Mouse (Mus musculus): Measurements from ENCODE around the gene Lss. TPM values are rescaled to one million over a fixed set of nuclear protein-coding genes. Genes with fewer than 3 reads are reported as not detected.

Gene Lss
- total RNA-seq, 1 experiment from 2014 or later: 5.1 TPM

DNA sequence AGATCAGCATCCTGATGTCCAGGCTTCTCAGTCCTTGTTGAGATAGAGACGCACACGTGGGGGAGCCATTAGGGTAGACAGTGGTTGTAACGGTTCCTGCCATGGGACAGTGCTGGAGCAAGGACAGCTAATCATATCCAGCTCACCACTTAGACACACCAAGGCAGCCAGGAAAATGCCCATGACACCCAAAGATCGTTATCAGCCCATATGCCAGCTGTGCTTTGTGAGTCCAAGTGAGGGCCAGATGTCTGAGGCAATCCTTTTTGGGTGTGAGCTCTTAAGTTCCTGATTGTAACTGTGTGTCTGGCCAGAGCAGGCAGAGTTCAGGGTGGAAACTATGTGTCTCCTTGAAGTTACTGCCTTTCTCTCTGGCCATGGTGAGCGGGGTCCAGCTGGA, 22.7 kb downstream of the Lss start:
- 0 out of 2 replicates have a peak, but pooled peaks have one; percentile 15 for ATAC-seq (replicated peaks; ENCODE audit: low read depth, poor library complexity, severe bottlenecking)

DNA sequence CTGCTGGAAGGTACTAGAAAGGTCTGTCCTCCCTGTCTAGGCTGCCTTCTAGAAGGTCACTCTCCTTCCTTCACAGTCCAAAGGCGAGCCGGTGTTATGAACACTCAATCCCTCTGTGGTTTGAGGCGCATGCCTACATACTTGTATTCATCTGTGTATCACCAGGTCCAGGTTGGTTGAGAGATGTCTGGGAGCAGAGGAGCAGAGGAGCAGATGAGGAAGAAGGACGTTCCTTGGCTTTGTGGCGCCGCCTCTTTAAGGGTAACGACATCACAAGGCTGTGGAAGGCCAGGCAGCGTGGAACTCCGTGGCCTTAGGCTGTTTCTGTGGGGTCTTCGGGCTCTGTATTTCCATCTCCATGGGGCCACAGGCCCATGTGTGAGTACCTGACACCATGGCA, 30.6 kb downstream of the Lss start, which contains the start of gene Spatc1l:
Spatc1l (plus strand) TSS at position 301 of the 400 bp plus-strand sequence.
- ATAC-seq (replicated peaks; ENCODE audit: low read depth, poor library complexity, severe bottlenecking): no peak

DNA sequence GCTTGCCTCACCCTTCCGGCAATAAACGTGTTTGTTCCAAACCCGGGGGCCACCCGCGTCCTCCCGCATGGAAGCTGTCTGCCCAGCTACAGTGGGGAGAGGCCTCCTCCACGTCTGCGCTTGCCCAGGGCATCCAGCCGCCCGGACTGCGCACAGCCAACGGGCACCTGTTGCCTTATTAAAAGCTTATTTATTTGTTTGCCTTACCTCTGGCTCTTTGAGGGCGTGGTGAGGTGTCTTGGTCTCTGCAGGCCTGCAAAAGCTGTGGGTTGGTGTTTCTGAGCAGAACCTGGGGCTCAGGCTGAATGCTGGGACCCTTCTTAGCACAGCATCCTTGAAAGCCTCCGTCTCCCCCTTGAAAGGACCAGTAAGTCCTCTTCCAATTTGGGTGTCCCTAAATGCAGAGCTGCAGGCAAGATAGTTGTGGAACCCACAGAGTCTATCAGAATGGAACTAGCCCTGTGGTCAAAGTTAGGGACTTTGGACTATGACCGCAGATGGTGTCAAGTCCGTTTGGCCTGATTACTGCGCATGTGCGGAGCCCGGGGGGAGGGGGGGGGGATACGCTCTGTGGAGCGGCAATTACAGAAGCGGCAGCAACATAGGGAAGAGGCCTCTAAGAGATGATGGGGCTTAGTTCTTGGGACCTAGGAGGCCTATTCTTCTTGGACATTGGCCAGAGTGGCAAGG, 38.8 kb downstream of the Lss start:
- ATAC-seq (replicated peaks; ENCODE audit: low read depth, poor library complexity, severe bottlenecking): no peak

DNA sequence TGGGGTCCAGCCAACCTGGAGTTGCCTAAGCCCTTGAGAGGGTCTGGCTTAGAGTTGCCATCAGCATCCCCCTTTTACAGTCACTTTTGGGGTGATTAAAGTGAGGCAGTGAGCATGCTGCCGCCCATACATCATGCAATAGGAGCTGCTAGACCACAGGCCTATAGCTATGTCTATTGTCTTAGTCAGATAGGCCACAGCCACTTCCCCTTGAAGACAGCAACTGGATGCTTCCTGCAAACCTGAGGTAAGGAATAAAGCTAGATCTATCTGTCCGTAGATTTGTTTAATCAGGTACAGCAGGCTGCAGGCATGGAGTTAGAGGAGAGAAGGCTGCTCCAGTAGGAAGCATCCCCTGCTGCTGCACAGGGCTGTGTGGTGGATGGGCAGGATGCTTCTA, 39.7 kb downstream of the Lss start:
- ATAC-seq (replicated peaks; ENCODE audit: low read depth, poor library complexity, severe bottlenecking): peak; percentile 68

DNA sequence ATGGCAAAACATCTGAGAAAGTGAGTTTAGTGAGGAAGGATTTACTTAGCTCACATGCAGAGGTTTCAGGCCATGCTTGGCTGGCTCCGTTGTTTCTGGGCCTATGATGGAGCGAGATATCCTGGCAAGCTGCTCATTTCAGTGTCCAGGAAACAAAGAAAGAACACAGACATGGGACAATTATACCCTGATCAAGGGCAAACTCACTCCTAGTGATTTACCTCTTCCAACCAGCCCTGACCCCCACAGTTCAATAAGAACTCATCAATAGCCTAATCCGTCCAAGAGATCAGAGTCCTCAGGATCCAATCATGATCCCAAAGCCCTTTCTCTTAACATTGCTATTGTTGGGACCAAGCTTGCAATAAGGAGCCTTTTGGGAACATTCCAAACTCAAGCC, 40.8 kb downstream of the Lss start:
- no peak for ATAC-seq (replicated peaks; ENCODE audit: low read depth, poor library complexity, severe bottlenecking)

DNA sequence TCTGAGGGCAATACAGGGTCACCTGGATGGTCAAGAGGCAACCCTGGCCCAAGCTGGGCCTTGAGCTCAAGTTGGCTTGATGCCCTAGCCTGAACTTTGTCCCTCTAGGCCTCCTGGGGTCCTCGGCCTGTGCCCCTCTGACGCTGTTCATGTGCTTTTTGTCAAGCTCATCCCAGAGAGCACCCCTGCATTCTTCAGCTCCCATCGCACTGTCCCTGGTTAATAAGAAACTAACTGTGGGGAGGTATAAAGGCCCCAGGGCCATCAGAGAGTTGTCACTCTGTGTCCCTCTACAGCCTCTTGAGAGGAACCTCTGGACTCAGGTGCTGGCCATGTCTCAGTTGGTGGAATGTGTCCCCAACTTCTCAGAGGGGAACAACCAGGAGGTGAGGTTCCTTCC, 44.0 kb downstream of the Lss start, which contains the start of gene Ftcd:
Ftcd (plus strand) TSS at position 275 of the 400 bp plus-strand sequence.
- no peak for ATAC-seq (replicated peaks; ENCODE audit: low read depth, poor library complexity, severe bottlenecking)

DNA sequence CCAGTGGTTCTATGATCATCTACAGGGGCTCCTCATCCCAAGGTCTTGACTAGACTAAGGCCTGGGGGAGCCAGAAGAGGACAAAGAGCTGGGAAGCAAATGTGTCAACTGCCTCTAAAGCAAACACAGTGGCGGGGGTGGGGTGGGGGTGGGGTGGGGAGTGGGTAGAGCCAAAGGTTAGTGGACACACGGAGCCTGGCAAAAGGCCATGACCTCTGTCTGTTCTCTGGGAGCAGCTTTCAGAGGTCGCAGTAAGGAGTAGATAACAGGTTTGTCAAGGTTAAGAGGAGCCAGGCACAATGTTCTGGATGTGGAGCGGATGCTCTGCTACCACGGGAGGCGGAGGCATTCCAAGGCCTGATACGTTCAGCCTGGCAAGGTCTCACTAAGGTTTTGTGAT, 45.5 kb downstream of the Lss start:
- ATAC-seq (replicated peaks; ENCODE audit: low read depth, poor library complexity, severe bottlenecking): no peak

DNA sequence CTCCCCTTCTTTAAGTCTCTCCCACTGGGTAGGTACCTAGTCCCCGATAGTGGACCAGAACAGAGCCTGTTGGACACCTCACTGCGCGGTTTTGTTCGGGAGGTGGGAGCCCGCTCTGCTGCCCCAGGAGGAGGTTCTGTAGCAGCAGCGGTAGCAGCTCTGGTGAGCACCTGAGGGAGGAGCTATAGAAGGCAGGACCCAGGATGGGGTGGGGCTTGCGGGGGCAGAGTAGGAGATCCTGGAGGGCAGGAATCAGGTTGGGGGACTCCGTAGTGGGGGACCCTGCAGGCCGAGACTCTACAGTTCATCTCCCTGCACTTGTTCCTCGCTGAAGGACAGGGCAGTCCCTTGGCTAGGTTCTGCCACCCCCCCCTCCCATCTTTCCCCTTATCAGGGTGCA, 52.8 kb downstream of the Lss start:
- no peak for ATAC-seq (replicated peaks; ENCODE audit: low read depth, poor library complexity, severe bottlenecking)

DNA sequence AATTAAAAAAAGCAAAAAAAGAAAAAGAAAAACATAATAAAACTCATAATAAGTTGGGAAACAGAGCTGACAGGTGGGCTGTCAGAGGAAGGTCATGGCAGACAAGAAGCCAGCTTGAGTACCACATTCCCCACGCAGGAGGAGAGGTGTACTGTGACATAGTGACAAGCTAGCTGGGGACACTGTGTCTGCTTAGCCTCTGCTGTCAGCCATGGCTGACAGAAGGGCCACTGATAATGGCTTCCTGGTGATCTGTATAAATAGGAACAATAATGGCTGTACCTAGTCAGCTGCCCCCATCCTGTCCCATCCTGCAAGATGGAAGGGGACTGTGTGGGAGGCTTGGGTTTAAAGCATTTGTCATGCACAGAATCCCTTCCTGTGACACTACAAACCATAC, 54.8 kb downstream of the Lss start:
- ATAC-seq (replicated peaks; ENCODE audit: low read depth, poor library complexity, severe bottlenecking): no peak

DNA sequence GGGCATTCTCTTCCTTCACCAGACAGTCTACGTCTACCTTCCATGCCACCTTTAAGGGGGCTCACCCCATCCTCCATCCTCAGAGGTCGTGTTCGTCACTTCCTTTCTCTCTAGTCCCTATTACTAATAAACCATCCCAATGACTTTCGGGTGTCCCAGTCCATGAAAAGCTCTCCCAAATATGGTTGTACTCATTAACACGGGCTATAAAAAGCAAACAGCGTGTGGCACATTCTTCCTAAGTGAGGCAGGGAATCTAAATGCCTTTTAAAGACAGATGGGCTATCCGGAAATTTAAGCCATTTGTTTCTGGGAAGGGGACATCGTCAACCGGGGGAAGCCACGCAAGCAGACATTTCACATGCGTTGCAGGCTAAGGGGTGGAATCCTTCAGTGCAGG, 58.8 kb downstream of the Lss start:
- no peak for ATAC-seq (replicated peaks; ENCODE audit: low read depth, poor library complexity, severe bottlenecking)

DNA sequence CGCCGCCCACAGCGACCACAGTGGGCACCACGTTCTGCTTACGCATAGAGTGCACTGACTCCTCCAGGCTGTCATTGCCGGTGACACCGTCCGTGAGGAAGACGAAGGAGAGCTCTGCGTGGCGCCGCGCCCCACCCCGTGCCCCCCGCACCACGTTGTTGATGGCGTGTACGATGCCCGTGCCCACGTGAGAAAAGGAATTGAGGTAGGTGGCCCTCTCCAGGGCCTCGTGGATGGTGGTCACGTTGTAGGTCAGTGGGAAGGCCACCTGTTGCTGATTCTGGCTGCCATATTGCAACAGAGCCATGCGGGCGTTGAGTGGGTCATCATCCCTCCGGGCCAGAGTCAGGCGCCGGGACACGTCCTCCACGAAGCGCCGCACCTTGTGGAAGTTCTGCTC, 65.0 kb downstream of the Lss start:
- ATAC-seq (replicated peaks; ENCODE audit: low read depth, poor library complexity, severe bottlenecking): no peak

DNA sequence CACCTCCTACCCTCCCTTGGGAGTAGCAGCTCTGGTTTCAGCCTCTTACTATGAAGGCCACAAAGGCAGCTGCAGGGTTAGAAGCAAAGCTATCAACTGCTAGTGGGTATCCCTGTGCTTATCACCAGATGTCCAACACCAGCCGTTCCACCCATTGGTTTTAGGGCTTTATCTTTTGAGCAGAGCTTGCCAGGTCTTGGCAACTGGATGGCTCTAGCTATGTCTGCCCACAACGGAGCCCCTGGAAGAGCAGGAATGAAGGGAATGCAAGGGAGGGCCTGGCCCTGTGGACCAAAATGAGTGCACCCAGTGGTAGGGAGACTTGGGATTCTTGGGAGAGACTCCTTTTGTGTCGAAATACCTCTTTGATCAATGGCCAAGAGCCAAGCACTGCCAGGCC, 71.3 kb downstream of the Lss start:
- ATAC-seq (replicated peaks; ENCODE audit: low read depth, poor library complexity, severe bottlenecking): no peak

Other genes with a start within 250 kb of the Lss start
- 2.6 and 3.1 TPM in 2 replicates for gene Dip2a, start 186.3 kb upstream of the Lss start, total RNA-seq (2017)
- gene AC141477.1, start 91.1 kb upstream of the Lss start, total RNA-seq (2017): 9.6 TPM in 1 of 2 replicates, not detected in the other
- gene Pcnt, start 88.8 kb upstream of the Lss start, total RNA-seq (2017): 70.6 and 77.7 TPM in 2 replicates
- gene 2610028H24Rik, start 82.5 kb upstream of the Lss start, total RNA-seq (2017): not detected in 2 replicates
- gene Mcm3ap, start 62.7 kb upstream of the Lss start, total RNA-seq (2017): 95.8 and 110 TPM in 2 replicates
- 5.3 and 8.8 TPM in 2 replicates for gene Ybey, start 62.5 kb upstream of the Lss start, total RNA-seq (2017)
- gene Spatc1l, start 30.7 kb downstream of the Lss start, total RNA-seq (2017): not detected in 2 replicates
- gene Ftcd, start 44.1 kb downstream of the Lss start, total RNA-seq (2017): not detected in 2 replicates
- gene Col6a2, start 92.0 kb downstream of the Lss start, total RNA-seq (2017): 0.27 TPM in 1 of 2 replicates, not detected in the other
- gene Col6a1, start 194.6 kb downstream of the Lss start, total RNA-seq (2017): not detected in 2 replicates

Data from common myeloid progenitor, adult 5-6 weeks (primary cell).